Mouse (Mus musculus): ENCODE data around the gene Pde6c. TPM values are rescaled to one million over a fixed set of nuclear protein-coding genes. Genes with fewer than 3 reads are reported as not detected.
A peak's percentile ranks its signal among the peaks of the same experiment; 100 is the strongest.

The Pde6c gene
- total RNA-seq, 2 experiments from 2014 or later = 0.21 to 0.34 TPM

DNA sequence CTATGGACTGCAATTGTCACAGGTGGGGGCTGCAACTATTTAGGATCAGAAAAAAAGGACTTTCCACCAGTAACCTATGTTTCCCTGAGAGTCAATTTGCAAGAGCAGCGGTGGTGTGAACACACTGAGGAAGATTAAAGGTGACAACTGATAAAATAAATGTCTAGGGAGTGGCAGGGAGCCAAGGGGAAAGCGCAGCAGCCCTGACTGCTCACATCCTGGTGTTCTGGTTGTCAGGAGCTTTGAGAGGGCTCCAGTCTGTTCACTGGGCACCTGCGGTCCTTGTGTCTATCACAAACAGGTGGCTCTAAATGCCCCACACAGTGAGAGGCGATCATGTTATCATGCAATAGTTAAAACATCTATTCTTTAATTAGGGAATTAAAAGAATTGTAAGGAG is 20.0 kb upstream of the Pde6c start:
- Histone ChIP-seq H3K4me3 (no peak overlapping the region), H3K27ac (no peak overlapping the region)
- TF ChIP-seq CTCF (IDR thresholded peaks at IDR 0.05) = no peak
- no peak for DNase-seq (ENCODE audit: extremely low spot score in 1 of 2, low spot score in 2 of 2)
- intact Hi-C loops (cut with DNase I) = no loop called here

DNA sequence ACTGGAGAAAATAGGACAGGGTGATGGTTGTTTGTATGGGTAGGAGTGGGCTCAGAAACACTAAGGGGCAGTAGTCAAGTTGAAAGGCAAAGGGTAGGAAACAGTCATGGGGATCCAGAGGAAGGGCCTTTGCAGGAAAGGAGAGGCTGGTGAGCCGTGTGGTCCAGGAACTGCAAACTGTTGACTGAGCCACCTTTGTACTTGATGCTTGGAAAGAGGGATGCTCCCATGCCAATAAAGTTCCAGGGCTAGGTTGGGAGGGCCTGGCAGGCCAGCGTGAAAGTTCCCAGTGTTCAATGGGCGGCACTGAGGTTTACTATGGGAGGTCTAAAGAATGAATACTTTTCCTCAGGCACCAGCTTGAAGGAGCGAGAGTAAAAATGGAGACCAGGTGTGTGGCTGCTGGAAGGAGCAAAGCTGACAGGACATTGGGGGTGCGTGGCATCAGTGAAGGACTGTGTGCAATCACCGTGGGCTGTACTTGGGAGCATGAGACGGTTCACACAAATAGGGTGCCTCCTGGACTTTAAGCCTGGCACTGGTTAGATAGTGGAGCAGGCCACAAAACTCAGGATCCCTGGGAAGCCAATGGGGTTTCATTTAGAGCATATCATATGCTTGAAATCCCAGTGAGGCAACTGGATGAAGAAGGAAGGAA is 17.6 kb upstream of the Pde6c start:
- Histone ChIP-seq H3K4me3 (no peak overlapping the region), H3K27ac (no peak overlapping the region)
- no peak for DNase-seq (ENCODE audit: extremely low spot score in 1 of 2, low spot score in 2 of 2)
- no peak for TF ChIP-seq CTCF (IDR thresholded peaks at IDR 0.05)
- intact Hi-C loops (cut with DNase I) = no loop called here

DNA sequence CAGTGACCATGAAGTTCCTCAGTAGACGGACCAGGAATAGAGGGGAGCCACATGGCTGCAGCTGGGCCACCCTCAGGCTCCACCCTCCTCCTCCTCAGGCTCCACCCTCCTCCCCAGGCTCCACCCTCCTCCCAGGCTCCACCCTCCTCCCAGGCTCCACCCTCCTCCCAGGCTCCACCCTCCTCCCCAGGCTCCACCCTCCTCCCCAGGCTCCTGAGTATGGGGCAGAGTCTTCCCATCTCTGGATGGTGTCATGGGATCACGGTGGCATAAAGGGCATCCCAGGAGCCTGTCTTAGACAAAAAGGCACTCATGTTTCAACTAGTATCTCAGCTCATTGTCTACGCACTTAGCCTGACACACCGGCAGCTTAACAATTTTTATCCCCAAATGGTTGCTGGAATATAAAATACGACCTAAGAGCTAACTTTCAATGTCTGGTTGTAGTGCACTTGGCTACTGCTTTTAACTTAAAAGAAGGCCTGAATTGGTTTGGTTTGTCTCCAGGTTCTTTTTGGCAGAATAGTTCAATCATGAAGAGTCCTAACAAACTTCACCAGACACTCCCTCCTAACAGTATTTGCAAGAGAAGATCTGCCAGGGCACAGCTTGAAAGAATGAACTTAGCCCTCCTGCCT is 12.3 kb upstream of the Pde6c start:
- TF ChIP-seq CTCF (IDR thresholded peaks at IDR 0.05) = no peak
- H3K4me3 ChIP-seq = no peak overlapping the region
- H3K27ac ChIP-seq = no peak overlapping the region
- intact Hi-C loops (cut with DNase I) = no loop called here
- DNase-seq (ENCODE audit: extremely low spot score in 1 of 2, low spot score in 2 of 2) = no peak

DNA sequence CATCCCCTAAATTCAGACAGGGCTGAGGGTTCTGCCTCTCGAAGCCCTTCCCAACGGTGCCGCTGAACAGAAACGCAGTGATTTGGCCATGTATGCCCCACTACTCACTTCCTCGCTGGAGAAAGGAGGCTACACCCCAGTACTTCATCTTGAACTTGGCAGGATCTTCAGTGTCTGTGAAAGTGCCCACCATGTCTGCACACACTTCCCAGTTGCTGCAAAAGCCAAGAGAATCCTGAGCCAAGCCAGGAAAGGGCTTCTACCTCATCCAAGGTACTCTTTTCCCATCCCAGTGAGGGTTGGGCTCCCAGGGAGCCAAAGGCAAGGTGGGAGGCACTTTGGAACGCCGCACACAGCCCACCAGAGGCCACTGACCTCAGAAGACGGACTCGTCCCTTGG is 8.7 kb upstream of the Pde6c start:
- Histone ChIP-seq H3K4me3 (peak overlapping the region; percentile 48), H3K27ac (no peak overlapping the region)
- intact Hi-C loops (cut with DNase I) = loop anchor here (2.0 kb wide), 1 partner anchor 35 kb away; no protein-coding TSS in a partner anchor
- TF ChIP-seq CTCF (IDR thresholded peaks at IDR 0.05) = no peak
- DNase-seq (ENCODE audit: extremely low spot score in 1 of 2, low spot score in 2 of 2) = no peak

DNA sequence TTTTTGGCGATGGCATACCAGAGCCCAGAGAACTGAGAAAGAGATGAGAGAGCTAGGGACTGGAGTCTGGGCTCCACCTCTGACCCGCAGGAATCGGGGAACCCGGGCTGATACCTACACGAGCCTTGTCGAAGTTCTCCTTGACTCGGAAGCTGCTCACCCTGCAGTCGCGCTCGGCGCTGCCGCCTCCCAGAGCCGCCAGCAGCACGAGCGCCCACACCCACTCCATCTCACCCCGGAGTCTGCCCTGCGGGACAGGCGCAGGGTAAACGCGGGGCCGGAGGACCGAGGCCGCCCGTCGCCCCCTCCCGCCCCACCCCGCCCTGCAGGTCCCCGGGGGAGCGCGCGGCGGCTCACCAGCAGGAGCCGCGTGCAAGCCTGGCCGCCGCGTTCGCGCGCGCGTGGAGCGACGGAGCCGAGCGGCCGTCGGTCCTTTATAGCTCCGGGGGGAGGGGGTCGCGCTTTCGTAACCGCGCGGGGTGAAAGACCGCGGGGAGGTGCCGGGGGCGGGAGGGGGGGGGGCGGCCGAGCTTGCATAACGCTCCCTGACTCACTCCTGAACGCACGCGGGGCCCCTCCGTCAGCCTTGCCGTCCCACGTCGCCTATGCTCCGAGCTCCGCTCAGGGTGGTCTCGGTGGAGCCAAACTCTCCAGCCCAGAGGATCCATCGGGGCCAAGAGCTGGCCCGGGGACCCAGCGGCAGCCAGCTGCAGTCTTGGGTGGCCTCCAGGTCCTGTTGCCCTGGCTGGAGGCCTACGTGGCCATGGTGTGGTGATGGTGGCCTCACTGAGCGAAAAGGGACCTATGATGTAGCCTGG is 8.0 kb upstream of the Pde6c start:
- no peak for TF ChIP-seq CTCF (IDR thresholded peaks at IDR 0.05)
- DNase-seq (ENCODE audit: extremely low spot score in 1 of 2, low spot score in 2 of 2) = peak; percentile 35 to 41
- H3K4me3 ChIP-seq = peak overlapping the region; percentile 48
- peak overlapping the region; percentile 74 for H3K27ac ChIP-seq
- intact Hi-C loops (cut with DNase I) = loop anchor here (2.0 kb wide), 1 partner anchor 34 kb away; no protein-coding TSS in a partner anchor

DNA sequence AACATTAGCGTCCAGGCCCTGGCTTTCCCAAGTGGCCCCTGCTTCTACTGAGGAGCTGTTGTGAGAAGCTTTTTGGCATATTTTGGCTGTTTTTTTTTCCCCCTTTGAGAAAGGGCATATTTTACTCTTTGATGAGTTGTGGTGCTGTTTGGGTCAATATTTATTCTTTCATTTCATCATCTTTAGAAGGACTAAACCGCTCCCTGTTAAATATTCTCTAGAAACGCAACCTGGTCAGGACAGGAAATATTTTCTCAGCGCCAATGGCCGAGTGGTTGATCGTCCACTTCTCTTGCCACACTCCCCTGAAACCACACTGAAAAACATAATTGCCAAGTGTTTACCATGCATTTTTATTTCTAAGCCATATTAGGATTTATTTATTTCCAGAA is 7.4 kb upstream of the Pde6c start, which contains the start of gene Rbp4:
TSS of gene Rbp4 (minus strand) at position 63 of the 392 bp plus-strand sequence.
- Histone ChIP-seq H3K4me3 (peak within 1 kb of the TSS; percentile 48), H3K27ac (peak within 1 kb of the TSS; percentile 74)
- intact Hi-C loops (cut with DNase I) = loop anchor here (2.0 kb wide), 1 partner anchor 34 kb away; no protein-coding TSS in a partner anchor
- TF ChIP-seq CTCF (IDR thresholded peaks at IDR 0.05) = no peak
- DNase-seq (ENCODE audit: extremely low spot score in 1 of 2, low spot score in 2 of 2) = no peak

DNA sequence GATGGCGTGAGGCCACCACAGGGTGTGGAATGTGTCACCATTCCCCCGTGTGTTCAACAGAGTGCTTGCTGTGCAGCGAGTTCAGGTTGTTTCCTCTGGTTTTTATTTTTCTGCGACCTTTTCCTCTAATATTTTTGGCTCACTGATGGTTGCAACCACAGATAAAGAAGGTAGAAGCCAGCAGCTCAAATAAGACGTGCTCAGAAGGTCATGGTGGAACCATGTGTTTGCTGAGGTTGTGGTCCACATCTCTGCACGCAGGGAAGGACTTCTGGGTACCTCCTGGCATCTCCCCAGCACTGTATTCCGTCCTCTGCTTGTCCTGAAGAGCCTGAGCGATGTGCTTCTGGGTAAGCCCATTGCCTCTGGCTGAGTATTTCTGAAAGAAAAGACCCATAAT is 5.9 kb upstream of the Pde6c start:
- intact Hi-C loops (cut with DNase I) = no loop called here
- no peak overlapping the region for H3K27ac ChIP-seq
- DNase-seq (ENCODE audit: extremely low spot score in 1 of 2, low spot score in 2 of 2) = no peak
- no peak for TF ChIP-seq CTCF (IDR thresholded peaks at IDR 0.05)
- H3K4me3 ChIP-seq = no peak overlapping the region

DNA sequence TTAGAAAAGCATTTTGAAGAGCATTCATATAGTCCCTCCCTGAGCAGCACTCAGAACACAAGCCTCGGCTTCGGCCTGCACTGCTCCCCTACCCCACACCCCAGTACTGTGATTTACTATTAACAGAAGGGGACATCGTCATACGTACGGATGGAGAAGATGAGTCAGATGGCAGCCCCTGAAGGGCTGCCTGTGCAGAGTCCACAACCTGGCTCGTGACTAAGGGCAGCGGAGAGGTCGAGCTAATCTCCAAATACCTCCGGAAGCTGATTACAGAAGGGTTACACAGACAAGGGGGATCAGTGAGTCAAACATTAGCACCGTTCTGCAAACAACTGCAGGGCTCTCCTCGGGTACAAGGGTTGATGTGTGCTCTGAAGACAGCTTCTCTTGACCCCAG is 1.4 kb downstream of the Pde6c start:
- H3K4me3 ChIP-seq = no peak overlapping the region
- no peak for DNase-seq (ENCODE audit: extremely low spot score in 1 of 2, low spot score in 2 of 2)
- TF ChIP-seq CTCF (IDR thresholded peaks at IDR 0.05) = no peak
- no peak overlapping the region for H3K27ac ChIP-seq
- intact Hi-C loops (cut with DNase I) = no loop called here

DNA sequence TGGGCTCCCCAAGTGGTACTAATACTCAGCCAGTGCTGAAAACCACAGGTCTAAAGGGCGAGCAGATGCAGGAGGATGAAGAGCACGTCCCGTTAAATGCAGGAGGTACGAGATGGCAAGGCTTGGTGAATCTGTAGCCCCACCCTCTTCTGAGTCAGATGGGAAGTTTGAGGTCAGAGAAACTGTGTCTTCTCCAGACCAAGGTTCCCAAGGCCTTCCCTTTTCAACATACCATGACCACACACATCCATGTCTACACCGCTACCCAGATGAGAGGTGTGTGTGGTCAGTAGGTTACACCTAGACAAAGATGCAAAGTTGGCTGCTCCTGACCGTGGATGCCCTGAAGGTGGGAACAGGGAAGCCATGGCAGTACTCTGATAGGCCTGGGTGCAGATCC is 2.2 kb downstream of the Pde6c start:
- no peak for DNase-seq (ENCODE audit: extremely low spot score in 1 of 2, low spot score in 2 of 2)
- no peak overlapping the region for H3K27ac ChIP-seq
- no peak overlapping the region for H3K4me3 ChIP-seq
- no peak for TF ChIP-seq CTCF (IDR thresholded peaks at IDR 0.05)
- intact Hi-C loops (cut with DNase I) = no loop called here

DNA sequence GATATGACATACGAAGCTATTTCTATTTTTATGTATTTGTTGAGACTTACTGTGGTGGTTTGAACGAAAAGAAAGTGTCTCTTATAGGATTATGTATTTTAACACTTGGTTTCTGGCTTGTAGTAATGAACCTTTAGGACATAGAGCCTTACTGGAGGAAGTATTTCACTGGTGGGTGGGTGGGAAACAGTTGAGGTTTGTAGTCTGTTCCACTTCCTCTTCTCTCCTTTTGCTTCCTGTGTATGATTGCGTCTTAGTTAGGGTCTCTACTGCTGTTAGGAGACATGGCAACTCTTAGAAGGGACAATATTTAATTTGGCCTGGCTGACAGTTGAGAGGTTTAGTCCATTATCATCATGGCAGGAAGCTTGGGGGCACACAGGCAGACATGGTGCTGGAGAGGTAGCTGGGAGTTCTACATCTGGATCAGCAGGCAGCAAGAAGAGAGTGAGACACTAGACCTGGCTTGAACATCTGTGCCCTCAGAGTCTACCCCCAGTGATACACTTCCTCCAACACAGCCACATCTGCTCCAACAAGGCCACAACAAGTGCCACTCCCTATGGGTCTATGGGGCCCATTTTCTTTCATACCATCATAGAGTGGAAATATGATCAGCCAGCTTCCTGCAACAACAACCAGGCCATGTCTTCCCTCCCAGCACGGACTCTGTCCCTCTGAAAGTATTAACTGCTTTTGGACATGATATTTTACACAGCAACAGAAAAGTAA is 11.1 kb downstream of the Pde6c start:
- no peak for DNase-seq (ENCODE audit: extremely low spot score in 1 of 2, low spot score in 2 of 2)
- intact Hi-C loops (cut with DNase I) = no loop called here
- no peak for TF ChIP-seq CTCF (IDR thresholded peaks at IDR 0.05)

DNA sequence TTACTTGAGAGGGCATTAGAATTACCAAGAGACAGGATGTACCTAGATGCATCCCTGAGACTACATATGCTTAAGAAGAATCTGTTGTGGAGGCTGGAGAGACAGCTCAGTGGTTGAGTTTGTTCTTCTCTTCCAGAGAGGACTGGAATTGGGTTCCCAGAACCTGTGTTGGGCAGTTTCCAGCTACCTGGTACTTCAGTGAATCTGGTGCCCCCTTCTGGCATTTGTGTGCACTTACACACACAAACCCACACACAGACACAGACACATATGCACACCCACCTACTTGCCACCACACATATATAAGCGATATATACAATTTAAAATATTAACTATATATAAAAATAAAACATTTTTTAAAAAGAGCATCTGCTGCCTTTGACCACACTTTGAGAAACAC is 23.7 kb downstream of the Pde6c start:
- TF ChIP-seq CTCF (IDR thresholded peaks at IDR 0.05) = peak; percentile 20

More for the DNA sequence above, 11.1 kb downstream of the Pde6c start:
- Histone ChIP-seq H3K4me3 (no peak overlapping the region), H3K27ac (no peak overlapping the region)

More for the DNA sequence above, 23.7 kb downstream of the Pde6c start:
- no peak for DNase-seq (ENCODE audit: extremely low spot score in 1 of 2, low spot score in 2 of 2)
- no peak overlapping the region for H3K4me3 ChIP-seq
- intact Hi-C loops (cut with DNase I) = loop anchor here (5.0 kb wide), 1 partner anchor 164 kb away; no protein-coding TSS in a partner anchor
- no peak overlapping the region for H3K27ac ChIP-seq
